ENCODE assay signal across 11 mouse cellular contexts in genomic region chr2:124617440-124617839, GRCm38 (mm10).
DNase-seq lines count a peak whose midpoint lies in the region; ATAC-seq and TF ChIP-seq lines count a peak whose summit lies in the region.
"Had no signal": no experiment of that assay in that cellular context is flagged by ENCODE, and none has a peak within 500 bp of the region (broad histone marks: within the 10 kb centered on the region; RNA-seq: fewer than 3 reads in every experiment).

No protein-coding gene starts in this region.

- H3K9ac ChIP-seq in lung, embryonic 15.5 days, result no peak overlapping the region
- H3K9ac ChIP-seq: liver, embryonic 13.5 days; midbrain, embryonic 12.5 days had no signal

- TF ChIP-seq CTCF in gastrocnemius, adult 2 months (IDR thresholded peaks at IDR 0.05), result no peak

- ATAC-seq in lung, embryonic 15.5 days (ENCODE audit: borderline replicate concordance, extremely low read depth, low FRiP score, low TSS enrichment), result no peak

- 51% methylated on average over 9 of the region's 9 CpGs for WGBS in lung, embryonic 15.5 days

- H3K4me2 ChIP-seq in lung, embryonic 15.5 days, result 0 out of 2 replicates have a peak overlapping the region, but pooled peaks have one; percentile 1
- H3K4me2 ChIP-seq: liver, embryonic 13.5 days; midbrain, embryonic 12.5 days had no signal

- peak overlapping the region; percentile 56 for H3K4me3 ChIP-seq in gastrocnemius, adult 2 months
- no peak overlapping the region for H3K4me3 ChIP-seq in lung, embryonic 15.5 days
- H3K4me3 ChIP-seq: left cerebral cortex, adult 2 months; liver, embryonic 13.5 days; midbrain, embryonic 12.5 days had no signal

- H3K27ac ChIP-seq in gastrocnemius, adult 2 months, result peak overlapping the region; percentile 84
- 0 out of 2 replicates have a peak overlapping the region, but pooled peaks have one; percentile 2 for H3K27ac ChIP-seq in lung, embryonic 15.5 days
- H3K27ac ChIP-seq: left cerebral cortex, adult 2 months; liver, embryonic 13.5 days; midbrain, embryonic 12.5 days had no signal

- intact Hi-C loops in gastrocnemius, adult 2 months (cut with DNase I), result no loop called here
- intact Hi-C loops in gastrocnemius, postnatal 14 days (cut with DNase I; ENCODE audit: low total_unique reads), result no loop called here
- intact Hi-C loops in heart, postnatal 14 days (cut with DNase I), result no loop called here

- DNase-seq in gastrocnemius, adult 2 months, result peak; percentile 67
- no peak for DNase-seq in gastrocnemius, postnatal 14 days
- DNase-seq in lung, postnatal 4 days, result no peak
- DNase-seq in heart, adult 8-10 months (ENCODE audit: low spot score), result peak; percentile 56
- DNase-seq in heart, postnatal 14 days, result peak; percentile 44 to 61
- DNase-seq in adrenal gland, adult (ENCODE audit: inconsistent age in 2 of 2, low spot score in 1 of 2), result no peak
- DNase-seq: liver, embryonic 13.5 days; right cerebral cortex, postnatal 25 days had no signal

- peaks cover 41% of the 10 kb centered on the region for H3K4me1 ChIP-seq in lung, embryonic 15.5 days
- H3K4me1 ChIP-seq: liver, embryonic 13.5 days had no signal

- no peaks in the 10 kb centered on the region for H3K36me3 ChIP-seq in lung, embryonic 15.5 days
- H3K36me3 ChIP-seq: liver, embryonic 13.5 days; midbrain, embryonic 12.5 days had no signal

- H3K9me3 ChIP-seq in lung, embryonic 15.5 days, result no peaks in the 10 kb centered on the region
- H3K9me3 ChIP-seq: liver, embryonic 13.5 days; midbrain, embryonic 12.5 days had no signal

- H3K27me3 ChIP-seq in lung, embryonic 15.5 days, result peaks cover 2% of the 10 kb centered on the region; the same call in 1 of the 2 replicates

Comparison
In these comparisons a context has a peak if more than half of its experiments do, and no peak if none do; other contexts are left out.
1. DNase-seq: peak in gastrocnemius, adult 2 months (single experiment), heart, adult 8-10 months (single experiment) and heart, postnatal 14 days (2 of 2); none in gastrocnemius, postnatal 14 days (single experiment), lung, postnatal 4 days (0 of 2) and adrenal gland, adult (0 of 2).